Mouse (Mus musculus): Measurements from ENCODE around the gene Fam83f. TPM values are rescaled to one million over a fixed set of nuclear protein-coding genes. Genes with fewer than 3 reads are reported as not detected.

Gene Fam83f
- polyA plus RNA-seq, 1 experiment: 5.4 TPM

DNA sequence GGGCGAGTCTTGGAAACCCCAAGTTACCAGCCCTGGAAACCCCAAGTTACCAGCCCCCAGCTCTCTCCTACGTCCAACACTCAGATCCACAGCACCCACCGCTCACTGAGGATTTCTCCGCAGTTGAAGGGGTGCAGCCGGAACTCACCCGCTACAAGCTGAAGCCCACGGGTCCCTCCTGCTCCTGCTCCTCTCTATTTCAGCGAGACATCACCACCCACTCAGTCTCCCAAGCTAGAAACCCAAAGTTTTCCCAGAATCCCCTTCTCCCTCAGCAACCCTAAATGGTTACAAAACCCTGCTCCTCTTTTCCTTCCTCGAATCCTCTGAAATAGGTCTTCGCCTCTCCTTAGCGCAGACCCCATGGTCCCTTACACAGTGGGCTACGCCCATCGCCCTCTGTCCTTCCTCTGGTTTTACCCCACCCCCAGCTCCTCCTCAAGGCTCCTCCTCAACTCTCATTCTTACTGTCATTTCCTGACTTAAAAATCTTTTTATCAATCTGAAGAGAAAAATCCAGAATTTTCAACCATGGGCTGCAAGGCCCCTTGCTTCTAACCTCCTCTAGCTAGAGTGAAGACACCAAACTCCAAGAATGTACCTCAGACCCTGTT lies 39.3 kb upstream of the Fam83f start:
- no peak overlapping the region for H3K4me3 ChIP-seq (ENCODE audit: control insufficient read depth, insufficient read depth, low read length)
- peak overlapping the region; percentile 35; the same call in 1 of the 2 replicates for H3K27ac ChIP-seq (ENCODE audit: control insufficient read depth, insufficient read depth, low read length)
- H3K36me3 ChIP-seq (ENCODE audit: control insufficient read depth, insufficient read depth, low read length): peaks cover 54% of the 10 kb centered on the region
- 93% methylated on average over 13 of the region's 13 CpGs for WGBS
- DNase-seq: no peak
- TF ChIP-seq CTCF (IDR thresholded peaks at IDR 0.05; ENCODE audit: borderline replicate concordance, control insufficient read depth, extremely low read depth, insufficient read depth, low read length, poor library complexity) (no peak), POLR2A (IDR thresholded peaks at IDR 0.05; ENCODE audit: control insufficient read depth, extremely low read depth, insufficient read depth, low read length, poor library complexity) (no peak)
- peaks cover 37% of the 10 kb centered on the region for H3K4me1 ChIP-seq (replicated peaks; ENCODE audit: control insufficient read depth, insufficient read depth, low read length)
- no peaks in the 10 kb centered on the region for H3K27me3 ChIP-seq (ENCODE audit: control insufficient read depth, insufficient read depth, low read length)

DNA sequence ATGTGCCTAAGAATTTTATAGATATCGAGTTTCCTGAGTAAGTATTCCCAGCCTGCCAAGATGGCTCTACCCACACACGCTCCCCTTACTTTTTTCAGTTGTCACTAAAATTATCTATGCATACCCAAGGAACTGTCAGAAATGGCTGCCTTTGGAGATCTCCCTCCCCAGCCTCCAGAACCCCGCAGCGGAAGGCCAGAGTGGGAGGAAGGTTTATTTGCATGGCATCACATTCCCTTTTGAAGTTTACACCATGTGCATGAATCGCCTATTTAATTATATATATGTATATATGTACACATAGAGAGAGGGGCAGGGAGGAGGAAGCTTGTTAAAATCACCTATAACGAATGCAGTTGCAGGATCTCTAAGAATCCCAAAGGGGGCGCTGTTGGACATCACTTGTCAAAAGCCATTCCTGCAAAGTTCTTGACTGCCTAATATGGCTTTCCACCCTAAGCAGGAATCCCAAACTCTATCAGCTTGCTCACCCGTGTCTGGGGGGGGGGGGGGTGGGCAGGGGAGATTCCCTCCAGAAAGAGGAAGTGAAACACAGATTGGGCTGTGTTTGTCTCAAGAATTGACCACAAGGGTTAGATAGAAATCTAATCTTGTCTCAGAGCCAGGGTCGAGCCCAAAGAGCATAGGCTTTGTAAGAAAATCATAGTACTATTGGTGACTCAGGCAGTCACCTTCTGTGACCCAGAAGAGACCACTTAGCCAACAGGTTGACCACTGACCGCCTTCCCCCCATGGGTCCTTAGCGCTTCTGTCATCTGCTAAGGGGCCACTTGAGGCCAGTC lies 37.1 kb upstream of the Fam83f start:
- Histone ChIP-seq H3K4me1 (replicated peaks; ENCODE audit: control insufficient read depth, insufficient read depth, low read length) (peaks cover 33% of the 10 kb centered on the region), H3K27ac (ENCODE audit: control insufficient read depth, insufficient read depth, low read length) (no peak overlapping the region), H3K27me3 (ENCODE audit: control insufficient read depth, insufficient read depth, low read length) (no peaks in the 10 kb centered on the region), H3K36me3 (ENCODE audit: control insufficient read depth, insufficient read depth, low read length) (peaks cover 64% of the 10 kb centered on the region), H3K4me3 (ENCODE audit: control insufficient read depth, insufficient read depth, low read length) (no peak overlapping the region)
- 59% methylated on average over 11 of the region's 11 CpGs for WGBS
- TF ChIP-seq CTCF (IDR thresholded peaks at IDR 0.05; ENCODE audit: borderline replicate concordance, control insufficient read depth, extremely low read depth, insufficient read depth, low read length, poor library complexity) (no peak), POLR2A (IDR thresholded peaks at IDR 0.05; ENCODE audit: control insufficient read depth, extremely low read depth, insufficient read depth, low read length, poor library complexity) (no peak)
- no peak for DNase-seq

GRCm38 (mm10) chr15:80636757-80637372 lies 34.8 kb upstream of the Fam83f start:
- Histone ChIP-seq H3K36me3 (ENCODE audit: control insufficient read depth, insufficient read depth, low read length) (peaks cover 87% of the 10 kb centered on the region), H3K4me3 (ENCODE audit: control insufficient read depth, insufficient read depth, low read length) (no peak overlapping the region), H3K27ac (ENCODE audit: control insufficient read depth, insufficient read depth, low read length) (no peak overlapping the region), H3K27me3 (ENCODE audit: control insufficient read depth, insufficient read depth, low read length) (no peaks in the 10 kb centered on the region), H3K4me1 (replicated peaks; ENCODE audit: control insufficient read depth, insufficient read depth, low read length) (peaks cover 15% of the 10 kb centered on the region)
- 91% methylated on average over 13 of the region's 13 CpGs for WGBS
- DNase-seq: no peak
- TF ChIP-seq CTCF (IDR thresholded peaks at IDR 0.05; ENCODE audit: borderline replicate concordance, control insufficient read depth, extremely low read depth, insufficient read depth, low read length, poor library complexity): no peak
- TF ChIP-seq POLR2A (IDR thresholded peaks at IDR 0.05; ENCODE audit: control insufficient read depth, extremely low read depth, insufficient read depth, low read length, poor library complexity): no peak

- Histone ChIP-seq H3K27me3 (ENCODE audit: control insufficient read depth, insufficient read depth, low read length) (no peaks in the 10 kb centered on the region), H3K36me3 (ENCODE audit: control insufficient read depth, insufficient read depth, low read length) (peaks cover 96% of the 10 kb centered on the region), H3K27ac (ENCODE audit: control insufficient read depth, insufficient read depth, low read length) (peak overlapping the region; percentile 28; the same call in 1 of the 2 replicates), H3K4me1 (replicated peaks; ENCODE audit: control insufficient read depth, insufficient read depth, low read length) (peaks cover 6% of the 10 kb centered on the region), H3K4me3 (ENCODE audit: control insufficient read depth, insufficient read depth, low read length) (no peak overlapping the region)
- WGBS: 64% methylated on average over 11 of the region's 11 CpGs
- no peak for TF ChIP-seq CTCF (IDR thresholded peaks at IDR 0.05; ENCODE audit: borderline replicate concordance, control insufficient read depth, extremely low read depth, insufficient read depth, low read length, poor library complexity)
- TF ChIP-seq POLR2A (IDR thresholded peaks at IDR 0.05; ENCODE audit: control insufficient read depth, extremely low read depth, insufficient read depth, low read length, poor library complexity): no peak
- DNase-seq: no peak
These were observed 32.5 kb upstream of the Fam83f start for GRCm38 (mm10) chr15:80639071-80639702.

GRCm38 (mm10) chr15:80639874-80640273 lies 31.8 kb upstream of the Fam83f start:
- 96% methylated on average over 3 of the region's 3 CpGs for WGBS
- no peaks in the 10 kb centered on the region for H3K27me3 ChIP-seq (ENCODE audit: control insufficient read depth, insufficient read depth, low read length)
- no peak overlapping the region for H3K27ac ChIP-seq (ENCODE audit: control insufficient read depth, insufficient read depth, low read length)
- TF ChIP-seq POLR2A (IDR thresholded peaks at IDR 0.05; ENCODE audit: control insufficient read depth, extremely low read depth, insufficient read depth, low read length, poor library complexity) (no peak), CTCF (IDR thresholded peaks at IDR 0.05; ENCODE audit: borderline replicate concordance, control insufficient read depth, extremely low read depth, insufficient read depth, low read length, poor library complexity) (no peak)
- DNase-seq: no peak
- H3K4me3 ChIP-seq (ENCODE audit: control insufficient read depth, insufficient read depth, low read length): no peak overlapping the region
- H3K4me1 ChIP-seq (replicated peaks; ENCODE audit: control insufficient read depth, insufficient read depth, low read length): peaks cover 6% of the 10 kb centered on the region
- H3K36me3 ChIP-seq (ENCODE audit: control insufficient read depth, insufficient read depth, low read length): peaks cover 96% of the 10 kb centered on the region
